Mouse (Mus musculus) MEL (cell line): Measurements from ENCODE around the gene Clec16a. TPM values are rescaled to one million over a fixed set of nuclear protein-coding genes. Genes with fewer than 3 reads are reported as not detected.
A peak's percentile ranks its signal among the peaks of the same experiment; 100 is the strongest.

ENCODE experiments used
- DNase-seq: peaks from one replicate; pipeline ENCODE4 v3.0.0; 2011; ENCODE audit warnings: low read depth, low spot score
- H3K27ac ChIP-seq: 2 replicates; pipeline ENCODE4 v1.5.1; 2012; ENCODE audit warnings: low read depth, mild to moderate bottlenecking, control low read depth, low read length, moderate library complexity; ENCODE audit not compliant: control insufficient read depth
- H3K27me3 ChIP-seq, 2 experiments: fragments of 150-350 bp in 1 of 2; sonication (generic) in 1 of 2; 2 replicates each; pipeline ENCODE4 v1.6.1; 2012; ENCODE audit warnings: low read length in 2 of 2, mild to moderate bottlenecking in 2 of 2, improper control_type of control experiment in 1 of 2, moderate library complexity in 1 of 2; ENCODE audit not compliant: insufficient read depth in 2 of 2, control insufficient read depth in 1 of 2
- H3K36me3 ChIP-seq, 2 experiments: 2 replicates each; pipeline ENCODE4 v1.6.1; 2012 to 2014; ENCODE audit warnings: low read length in 2 of 2, improper control_type of control experiment in 1 of 2, inconsistent platforms in 1 of 2, mild to moderate bottlenecking in 1 of 2; ENCODE audit not compliant: insufficient read depth in 2 of 2, control insufficient read depth in 1 of 2
- H3K4me1 ChIP-seq, 2 experiments: fragments of 150-350 bp in 1 of 2; sonication (generic) in 1 of 2; 2 replicates each; pipeline ENCODE4 v1.6.1; 2012; ENCODE audit warnings: low read length in 2 of 2, improper control_type of control experiment in 1 of 2, mild to moderate bottlenecking in 1 of 2; ENCODE audit not compliant: insufficient read depth in 2 of 2, control insufficient read depth in 1 of 2
- H3K4me3 ChIP-seq, 2 experiments: fragments of 150-350 bp in 1 of 2; sonication (generic) in 1 of 2; 2 replicates each; pipeline ENCODE4 v1.5.1; 2012; ENCODE audit warnings: low read depth in 2 of 2, low read length in 2 of 2, mild to moderate bottlenecking in 2 of 2, moderate library complexity in 2 of 2, control low read depth in 1 of 2, improper control_type of control experiment in 1 of 2; ENCODE audit not compliant: control insufficient read depth in 1 of 2, insufficient read depth in 1 of 2
- H3K79me2 ChIP-seq: 2 replicates; pipeline ENCODE4 v1.6.1; 2012; ENCODE audit warnings: mild to moderate bottlenecking, low read length, moderate library complexity; ENCODE audit not compliant: control insufficient read depth, poor library complexity, insufficient read depth
- H3K9ac ChIP-seq: 2 replicates; pipeline ENCODE4 v1.6.1; 2012; ENCODE audit warnings: low read depth, mild to moderate bottlenecking, control low read depth, low read length, moderate library complexity; ENCODE audit not compliant: control insufficient read depth, poor library complexity, severe bottlenecking
- H3K9me3 ChIP-seq: fragments of 150-350 bp; sonication (generic); replicated peaks from 2 replicates; pipeline ENCODE4 v1.6.1; 2012; ENCODE audit warnings: mild to moderate bottlenecking, low read length, improper control_type of control experiment, moderate library complexity; ENCODE audit not compliant: insufficient read depth
- CTCF ChIP-seq, 3 experiments: IDR thresholded peaks in 2 of 3; conservative IDR thresholded peaks in 1 of 3; 2 replicates each; pipeline ENCODE4 v1.5.1; 2011 to 2012; ENCODE audit warnings: low read length in 3 of 3, low read depth in 2 of 3, mild to moderate bottlenecking in 2 of 3, improper control_type of control experiment in 1 of 3, inconsistent platforms in 1 of 3, mixed read lengths in 1 of 3, moderate library complexity in 1 of 3; ENCODE audit not compliant: control insufficient read depth in 1 of 3, insufficient read depth in 1 of 3, poor library complexity in 1 of 3, severe bottlenecking in 1 of 3
- ETS1 ChIP-seq: IDR thresholded peaks from 2 replicates; pipeline ENCODE4 v1.6.1; 2012; ENCODE audit warnings: low read depth, mild to moderate bottlenecking, inconsistent platforms, low read length, improper control_type of control experiment, moderate library complexity
- GABPA ChIP-seq: IDR thresholded peaks from 2 replicates; pipeline ENCODE4 v1.6.1; 2012; ENCODE audit warnings: low read depth, mild to moderate bottlenecking, inconsistent platforms, low read length, improper control_type of control experiment, moderate library complexity
- MAFK ChIP-seq: IDR thresholded peaks from 2 replicates; pipeline ENCODE4 v1.6.1; 2011; ENCODE audit warnings: low read depth, mild to moderate bottlenecking, low read length, improper control_type of control experiment, borderline replicate concordance
- MAX ChIP-seq: IDR thresholded peaks from 2 replicates; pipeline ENCODE4 v1.6.1; 2011; ENCODE audit warnings: low read length, improper control_type of control experiment
- MEF2A ChIP-seq: IDR thresholded peaks from 2 replicates; pipeline ENCODE4 v1.6.1; 2014; ENCODE audit warnings: low read depth, mild to moderate bottlenecking, inconsistent platforms, low read length, improper control_type of control experiment; ENCODE audit not compliant: poor library complexity, insufficient replicate concordance, severe bottlenecking; ENCODE audit errors: extremely low read depth
- MXI1 ChIP-seq: IDR thresholded peaks from 2 replicates; pipeline ENCODE4 v1.6.1; 2011; ENCODE audit warnings: mild to moderate bottlenecking, low read depth, low read length, improper control_type of control experiment
- NELFE ChIP-seq: IDR thresholded peaks from 2 replicates; pipeline ENCODE4 v1.6.1; 2011; ENCODE audit warnings: low read depth, low read length, improper control_type of control experiment
- NRF1 ChIP-seq: IDR thresholded peaks from 2 replicates; pipeline ENCODE4 v1.6.1; 2014; ENCODE audit warnings: low read depth, mild to moderate bottlenecking, inconsistent platforms, low read length, improper control_type of control experiment, moderate library complexity; ENCODE audit not compliant: poor library complexity, insufficient read depth, severe bottlenecking
- POLR2A ChIP-seq, 2 experiments: IDR thresholded peaks; 2 replicates each; pipeline ENCODE4 v1.6.1; 2011 to 2012; ENCODE audit warnings: low read length in 2 of 2, mild to moderate bottlenecking in 2 of 2, control low read depth in 1 of 2, improper control_type of control experiment in 1 of 2, low read depth in 1 of 2, moderate library complexity in 1 of 2; ENCODE audit not compliant: control insufficient read depth in 1 of 2, insufficient read depth in 1 of 2, poor library complexity in 1 of 2
- POLR2AphosphoS5 ChIP-seq: IDR thresholded peaks from 2 replicates; pipeline ENCODE4 v1.6.1; 2012; ENCODE audit warnings: low read depth, borderline replicate concordance, mild to moderate bottlenecking, inconsistent platforms, low read length, moderate library complexity, mixed read lengths
- SIN3A ChIP-seq: IDR thresholded peaks from 2 replicates; pipeline ENCODE4 v1.6.1; 2012; ENCODE audit warnings: low read length, improper control_type of control experiment, inconsistent platforms
- TAL1 ChIP-seq: IDR thresholded peaks from 2 replicates; pipeline ENCODE4 v1.6.1; 2012; ENCODE audit warnings: mild to moderate bottlenecking, inconsistent platforms, low read length, moderate library complexity, mixed read lengths
- TBP ChIP-seq: IDR thresholded peaks from 2 replicates; pipeline ENCODE4 v1.8.0; 2011; ENCODE audit warnings: low read depth, low read length, improper control_type of control experiment
- USF2 ChIP-seq, 2 experiments: IDR thresholded peaks; 2 replicates each; pipeline ENCODE4 v1.6.1; 2011 to 2012; ENCODE audit warnings: improper control_type of control experiment in 2 of 2, low read length in 2 of 2, borderline replicate concordance in 1 of 2, inconsistent platforms in 1 of 2, low read depth in 1 of 2, mild to moderate bottlenecking in 1 of 2; ENCODE audit not compliant: insufficient read depth in 1 of 2
- polyA plus RNA-seq, 2 experiments: library from polyadenylated mRNA; stranded (reverse) in 1 of 2; unstranded in 1 of 2; fragments of >175 nt in 1 of 2; fragments of >200 nt in 1 of 2; gene quantifications; 2 replicates each; pipeline versions ENCODE4 v1.2.1 to v1.2.4; 2012; ENCODE audit warnings: low replicate concordance in 2 of 2, low read depth in 1 of 2; ENCODE audit not compliant: insufficient read length in 2 of 2, insufficient read depth in 1 of 2, missing spikeins in 1 of 2
- total RNA-seq: library from RNA; depleted of rRNA; stranded (reverse); fragments of 300-350 nt; gene quantifications from 2 replicates; pipeline ENCODE4 v1.2.3, GENCODE M21; 2012

Clec16a gene
- total and polyA plus RNA-seq, 3 experiments, result 10.4 to 49.3 (median 22.1) TPM

DNA sequence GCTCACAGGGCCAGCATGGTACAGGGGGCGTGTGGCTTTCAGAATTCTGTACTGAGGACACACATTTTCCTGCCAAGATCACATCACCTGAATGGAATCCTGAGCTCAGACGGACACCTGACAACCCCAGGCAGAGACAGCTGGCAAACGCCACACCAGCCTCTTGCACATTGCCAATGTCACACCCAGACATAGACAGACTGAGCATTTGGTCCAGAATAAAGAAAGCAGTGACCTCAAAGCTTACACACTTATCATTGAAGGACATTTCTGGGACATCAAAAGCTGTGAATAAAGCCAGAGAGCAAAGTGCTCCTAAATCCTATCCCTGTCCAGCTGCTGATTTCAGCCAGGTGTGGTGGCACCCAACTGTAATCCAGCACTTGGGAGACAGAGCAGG lies 8.2 kb upstream of the Clec16a start:
- no peaks in the 10 kb centered on the region for H3K27me3 ChIP-seq
- H3K36me3 ChIP-seq, result no peaks in the 10 kb centered on the region
- no peaks in the 10 kb centered on the region for H3K9me3 ChIP-seq
- H3K4me3 ChIP-seq, result no peak overlapping the region
- no peak for TF ChIP-seq POLR2A (IDR thresholded peaks at IDR 0.05; ENCODE audit: control insufficient read depth in 1 of 2, insufficient read depth in 1 of 2, low read depth in 1 of 2, low read length in 2 of 2, poor library complexity in 1 of 2)
- no peaks in the 10 kb centered on the region; the same call in 1 of the 2 replicates for H3K79me2 ChIP-seq
- no peak for DNase-seq
- no peak overlapping the region for H3K9ac ChIP-seq
- H3K4me1 ChIP-seq, result peaks cover 4 to 11% of the 10 kb centered on the region in 2 experiments; a peak in 3 of 4 replicates
- H3K27ac ChIP-seq, result no peak overlapping the region

DNA sequence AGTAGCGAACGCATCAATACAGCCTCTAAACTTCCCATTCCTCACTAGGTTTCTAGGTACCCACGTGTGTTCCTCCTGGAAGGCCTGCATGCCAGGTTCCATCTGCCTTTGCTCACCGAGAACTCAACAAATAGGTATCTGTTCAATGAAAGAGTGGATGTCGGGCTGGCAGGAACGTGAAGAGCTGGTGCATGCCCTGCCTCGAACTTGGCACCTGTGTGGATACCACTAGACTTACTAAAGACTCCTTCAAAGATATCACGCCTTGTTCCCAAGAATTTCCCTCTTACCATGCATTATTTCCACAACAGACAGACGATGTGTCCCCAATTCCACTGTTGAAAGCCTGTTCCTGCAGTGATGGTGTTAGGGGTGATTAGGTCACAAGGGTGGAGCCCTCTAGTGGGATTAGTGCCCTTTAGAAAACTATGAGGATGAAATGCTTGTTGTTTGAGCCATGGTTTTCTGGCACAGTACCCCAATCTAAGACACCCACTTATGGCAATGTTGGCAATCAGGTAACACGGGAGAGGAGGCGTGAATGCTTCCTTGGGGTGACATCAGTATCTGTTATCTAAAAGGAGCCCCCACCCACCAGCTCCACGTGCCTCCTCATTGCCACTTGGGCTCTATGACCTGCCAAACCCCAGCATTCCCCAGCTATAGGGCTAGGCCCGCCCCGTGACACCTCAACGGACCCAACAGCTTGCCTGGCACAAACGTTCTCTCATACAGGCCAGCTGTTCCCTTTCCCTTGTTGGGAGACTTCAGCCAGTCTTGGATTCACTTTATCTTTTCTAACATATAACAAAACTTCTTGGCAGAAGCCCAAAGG lies 4.2 kb upstream of the Clec16a start:
- TF ChIP-seq MXI1 (0 out of 2 replicates have a peak, but pooled peaks have one; percentile 61), MAX (peak; percentile 9; the same call in 1 of the 2 replicates), MEF2A (no peak), CTCF (IDR thresholded peaks at IDR 0.05 in 2 of 3, conservative IDR thresholded peaks at IDR 0.05 in 1 of 3; ENCODE audit: control insufficient read depth in 1 of 3, insufficient read depth in 1 of 3, low read depth in 2 of 3, low read length in 3 of 3, poor library complexity in 1 of 3, severe bottlenecking in 1 of 3) (peak in 1 of 3 experiments; percentile 21; a peak in 1 of 6 replicates), TAL1 (0 out of 2 replicates have a peak, but pooled peaks have one; percentile 12), ETS1 (0 out of 2 replicates have a peak, but pooled peaks have one; percentile 28), POLR2AphosphoS5 (no peak), SIN3A (0 out of 2 replicates have a peak, but pooled peaks have one; percentile 30)
- peak overlapping the region; percentile 82 for H3K9ac ChIP-seq
- no peaks in the 10 kb centered on the region for H3K9me3 ChIP-seq
- H3K36me3 ChIP-seq, result peaks cover 0 to 7% of the 10 kb centered on the region in 2 experiments; a peak in 1 of 4 replicates
- H3K27ac ChIP-seq, result peak overlapping the region; percentile 3
- no peaks in the 10 kb centered on the region for H3K27me3 ChIP-seq
- peaks cover 7 to 20% of the 10 kb centered on the region in 2 experiments for H3K4me1 ChIP-seq
- peak overlapping the region; percentile 66 to 74 for H3K4me3 ChIP-seq
- H3K79me2 ChIP-seq, result peaks cover 6% of the 10 kb centered on the region
- DNase-seq, result peak; percentile 59

- Histone ChIP-seq H3K9me3 (no peaks in the 10 kb centered on the region), H3K4me1 (peaks cover 7 to 23% of the 10 kb centered on the region in 2 experiments), H3K27ac (peak overlapping the region; percentile 3), H3K27me3 (no peaks in the 10 kb centered on the region), H3K36me3 (peaks cover 0 to 10% of the 10 kb centered on the region in 2 experiments; a peak in 1 of 4 replicates), H3K79me2 (peaks cover 9% of the 10 kb centered on the region), H3K4me3 (peak overlapping the region; percentile 66 to 74), H3K9ac (peak overlapping the region; percentile 82)
- TF ChIP-seq USF2 (IDR thresholded peaks at IDR 0.05; ENCODE audit: borderline replicate concordance in 1 of 2, insufficient read depth in 1 of 2, low read depth in 1 of 2, low read length in 2 of 2) (no peak), MXI1 (peak; percentile 14; the same call in 1 of the 2 replicates), GABPA (no peak), NRF1 (no peak), TBP (peak; percentile 87), MAX (0 out of 2 replicates have a peak, but pooled peaks have one; percentile 8), NELFE (0 out of 2 replicates have a peak, but pooled peaks have one; percentile 15), MAFK (no peak)
- peak; percentile 69 for DNase-seq
These were observed 3.6 kb upstream of the Clec16a start for GRCm38 (mm10) chr16:10541598-10541930.
